Mouse (Mus musculus): ENCODE results near the gene Lamb3. TPM values are rescaled to one million over a fixed set of nuclear protein-coding genes. Genes with fewer than 3 reads are reported as not detected.

The Lamb3 gene
- total and polyA plus RNA-seq, 2 experiments: 1.6 to 2.0 TPM

DNA sequence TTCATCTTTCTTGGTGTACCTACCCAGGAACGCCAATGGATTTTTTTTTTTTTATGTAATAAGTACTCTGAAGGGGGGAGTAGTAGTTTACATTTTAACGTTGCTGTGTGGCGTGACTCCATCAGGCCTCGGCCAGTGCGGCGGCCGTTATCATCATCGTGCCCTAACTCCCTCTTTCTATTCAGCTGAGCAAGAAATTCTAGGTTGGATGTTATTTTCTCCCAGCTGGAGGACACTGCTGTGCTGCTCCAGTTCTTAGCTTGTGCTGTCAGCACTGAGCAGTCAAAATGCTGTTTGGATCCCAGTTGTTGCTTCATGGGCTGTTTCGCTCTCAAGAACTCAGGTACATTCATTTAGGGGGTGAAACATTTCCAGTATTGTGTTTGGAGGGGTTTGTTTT is 52.1 kb downstream of the Lamb3 start:
- Histone ChIP-seq H3K27me3 (ENCODE audit: control insufficient read depth, insufficient read depth, low read length) (no peaks in the 10 kb centered on the region), H3K79me2 (ENCODE audit: control insufficient read depth, insufficient read depth, low read length) (no peaks in the 10 kb centered on the region), H3K9ac (ENCODE audit: low read depth, low read length) (no peak overlapping the region), H3K4me1 (ENCODE audit: control insufficient read depth, insufficient read depth, low read length) (peaks cover 7% of the 10 kb centered on the region), H3K36me3 (ENCODE audit: control insufficient read depth, insufficient read depth, low read length) (no peaks in the 10 kb centered on the region), H3K27ac (replicated peaks; ENCODE audit: insufficient read depth, low read depth, low read length) (no peak overlapping the region), H3K4me3 (ENCODE audit: insufficient read depth, low read depth, low read length) (no peak overlapping the region)
- TF ChIP-seq POLR2A (IDR thresholded peaks at IDR 0.05; ENCODE audit: extremely low read depth, insufficient read depth, low read length) (no peak), CTCF (IDR thresholded peaks at IDR 0.05; ENCODE audit: low read depth, low read length) (no peak)
- WGBS: 87% methylated on average over 9 of the region's 9 CpGs
- DNase-seq (ENCODE audit: extremely low read depth, low read depth, low spot score): no peak

DNA sequence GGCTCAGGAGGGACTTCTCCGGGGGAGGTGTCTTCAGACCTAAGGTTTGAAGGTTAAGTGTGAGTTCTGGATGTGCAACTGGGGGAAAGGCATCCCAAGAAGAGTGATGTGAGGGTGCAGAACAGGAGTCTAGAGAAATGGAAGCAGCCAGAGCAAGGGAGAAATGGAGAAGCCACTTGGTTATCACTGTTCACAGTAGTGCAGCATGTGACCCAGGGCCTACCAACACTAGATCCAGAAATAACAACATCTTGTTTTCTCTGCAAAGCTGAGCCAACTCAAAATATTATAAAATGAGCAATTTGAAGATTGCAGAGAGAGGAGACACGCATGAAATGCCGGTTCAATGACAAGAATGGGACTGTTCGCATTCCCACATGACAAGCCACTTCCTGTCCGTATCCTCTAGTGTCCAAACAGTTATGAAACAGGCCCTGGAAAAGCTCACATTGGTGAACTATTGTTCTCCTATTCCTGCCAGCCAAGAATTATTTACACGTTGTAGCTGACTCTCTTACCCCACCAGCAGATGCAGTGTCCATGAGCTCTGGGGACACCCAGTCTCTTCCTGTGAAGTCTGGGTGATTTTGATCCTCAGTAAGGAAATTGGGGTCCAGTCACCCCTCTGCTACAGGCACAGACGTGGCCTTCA is 54.5 kb downstream of the Lamb3 start:
- peaks cover 7% of the 10 kb centered on the region for H3K4me1 ChIP-seq (ENCODE audit: control insufficient read depth, insufficient read depth, low read length)
- no peaks in the 10 kb centered on the region for H3K79me2 ChIP-seq (ENCODE audit: control insufficient read depth, insufficient read depth, low read length)
- H3K36me3 ChIP-seq (ENCODE audit: control insufficient read depth, insufficient read depth, low read length): no peaks in the 10 kb centered on the region
- H3K27ac ChIP-seq (replicated peaks; ENCODE audit: insufficient read depth, low read depth, low read length): peak overlapping the region; percentile 86
- no peak overlapping the region for H3K4me3 ChIP-seq (ENCODE audit: insufficient read depth, low read depth, low read length)
- H3K9ac ChIP-seq (ENCODE audit: low read depth, low read length): 0 out of 2 replicates have a peak overlapping the region, but pooled peaks have one; percentile 29
- TF ChIP-seq POLR2A (IDR thresholded peaks at IDR 0.05; ENCODE audit: extremely low read depth, insufficient read depth, low read length): no peak
- no peak for TF ChIP-seq CTCF (IDR thresholded peaks at IDR 0.05; ENCODE audit: low read depth, low read length)
- WGBS: 22% methylated on average over 7 of the region's 7 CpGs
- no peaks in the 10 kb centered on the region for H3K27me3 ChIP-seq (ENCODE audit: control insufficient read depth, insufficient read depth, low read length)
- DNase-seq (ENCODE audit: extremely low read depth, low read depth, low spot score): peak; percentile 89

- Histone ChIP-seq H3K4me3 (ENCODE audit: insufficient read depth, low read depth, low read length) (peak overlapping the region; percentile 3; the same call in 1 of the 2 replicates), H3K79me2 (ENCODE audit: control insufficient read depth, insufficient read depth, low read length) (no peaks in the 10 kb centered on the region), H3K27me3 (ENCODE audit: control insufficient read depth, insufficient read depth, low read length) (no peaks in the 10 kb centered on the region), H3K4me1 (ENCODE audit: control insufficient read depth, insufficient read depth, low read length) (peaks cover 7% of the 10 kb centered on the region), H3K9ac (ENCODE audit: low read depth, low read length) (peak overlapping the region; percentile 37; the same call in 1 of the 2 replicates), H3K36me3 (ENCODE audit: control insufficient read depth, insufficient read depth, low read length) (no peaks in the 10 kb centered on the region), H3K27ac (replicated peaks; ENCODE audit: insufficient read depth, low read depth, low read length) (peak overlapping the region; percentile 15)
- TF ChIP-seq CTCF (IDR thresholded peaks at IDR 0.05; ENCODE audit: low read depth, low read length) (no peak), POLR2A (IDR thresholded peaks at IDR 0.05; ENCODE audit: extremely low read depth, insufficient read depth, low read length) (no peak)
- WGBS: 88% methylated on average over 8 of the region's 8 CpGs
- DNase-seq (ENCODE audit: extremely low read depth, low read depth, low spot score): no peak
These were observed 55.8 kb downstream of the Lamb3 start for GRCm38 (mm10) chr1:193263026-193263907.

DNA sequence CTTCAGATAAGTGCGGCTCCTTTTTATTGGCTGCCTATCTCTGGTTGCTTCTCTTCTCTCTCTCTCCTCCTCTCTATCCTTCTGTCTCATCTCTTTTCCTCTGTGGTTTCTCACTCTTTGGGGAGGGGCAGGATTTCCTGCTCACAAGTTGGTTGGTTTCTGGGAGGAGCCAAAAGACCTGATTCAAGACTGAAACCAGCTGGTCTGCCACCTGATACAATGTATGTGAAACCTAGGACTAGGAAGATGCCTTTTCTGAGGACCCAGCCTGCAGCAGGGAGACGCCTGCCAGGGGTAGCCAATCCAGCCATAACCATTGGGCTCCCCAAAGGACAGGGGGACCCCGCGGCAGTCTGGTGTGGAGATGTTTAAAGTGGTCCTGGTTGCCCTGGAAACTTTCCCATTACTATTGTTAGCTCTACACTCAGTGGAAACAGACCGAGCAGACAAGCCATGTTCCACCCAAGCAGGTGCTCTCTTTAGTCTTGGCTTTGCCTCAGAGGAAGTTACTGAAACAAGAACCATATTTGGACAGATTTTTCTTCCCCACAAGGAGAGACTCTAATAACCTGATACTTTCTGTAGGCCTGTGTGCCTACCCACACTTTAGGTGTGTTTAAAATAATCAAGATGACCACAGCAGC is 56.6 kb downstream of the Lamb3 start, which contains the start of gene Hsd11b1:
Hsd11b1 (minus strand) TSS at position 121 of the 644 bp plus-strand sequence.
- H3K27ac ChIP-seq (replicated peaks; ENCODE audit: insufficient read depth, low read depth, low read length): peak within 1 kb of the TSS; percentile 15
- H3K36me3 ChIP-seq (ENCODE audit: control insufficient read depth, insufficient read depth, low read length): no peaks in the 10 kb centered on the region
- TF ChIP-seq POLR2A (IDR thresholded peaks at IDR 0.05; ENCODE audit: extremely low read depth, insufficient read depth, low read length) (no peak), CTCF (IDR thresholded peaks at IDR 0.05; ENCODE audit: low read depth, low read length) (no peak)
- DNase-seq (ENCODE audit: extremely low read depth, low read depth, low spot score): no peak
- H3K9ac ChIP-seq (ENCODE audit: low read depth, low read length): peak within 1 kb of the TSS; percentile 37; the same call in 1 of the 2 replicates
- H3K4me3 ChIP-seq (ENCODE audit: insufficient read depth, low read depth, low read length): peak within 1 kb of the TSS; percentile 3; the same call in 1 of the 2 replicates
- peaks cover 7% of the 10 kb centered on the region for H3K4me1 ChIP-seq (ENCODE audit: control insufficient read depth, insufficient read depth, low read length)
- no peaks in the 10 kb centered on the region for H3K27me3 ChIP-seq (ENCODE audit: control insufficient read depth, insufficient read depth, low read length)
- H3K79me2 ChIP-seq (ENCODE audit: control insufficient read depth, insufficient read depth, low read length): no peaks in the 10 kb centered on the region
- WGBS: 82% methylated on average over 5 of the region's 5 CpGs

DNA sequence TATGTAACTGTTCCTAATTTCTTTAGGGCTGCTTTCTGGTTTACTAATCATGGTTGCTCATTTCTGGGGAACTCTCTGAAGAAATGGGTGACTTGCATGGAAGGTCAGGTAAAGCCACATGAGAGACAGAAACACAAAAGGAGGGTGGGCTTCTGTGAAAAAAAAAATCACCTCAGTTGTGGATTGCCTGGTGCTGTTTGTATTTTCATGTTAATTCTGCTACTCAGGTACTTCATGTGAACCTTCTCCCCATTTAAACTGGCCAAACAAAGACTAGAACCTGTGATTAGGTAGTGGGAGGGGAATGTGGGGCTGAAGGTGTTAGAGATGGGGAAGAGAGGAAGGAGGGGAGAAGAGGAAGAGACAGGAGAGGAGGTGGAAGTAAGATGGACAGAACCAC is 58.2 kb downstream of the Lamb3 start:
- no peaks in the 10 kb centered on the region for H3K79me2 ChIP-seq (ENCODE audit: control insufficient read depth, insufficient read depth, low read length)
- no peaks in the 10 kb centered on the region for H3K36me3 ChIP-seq (ENCODE audit: control insufficient read depth, insufficient read depth, low read length)
- H3K4me1 ChIP-seq (ENCODE audit: control insufficient read depth, insufficient read depth, low read length): peaks cover 7% of the 10 kb centered on the region
- H3K9ac ChIP-seq (ENCODE audit: low read depth, low read length): no peak overlapping the region
- H3K4me3 ChIP-seq (ENCODE audit: insufficient read depth, low read depth, low read length): no peak overlapping the region
- H3K27me3 ChIP-seq (ENCODE audit: control insufficient read depth, insufficient read depth, low read length): no peaks in the 10 kb centered on the region
- TF ChIP-seq POLR2A (IDR thresholded peaks at IDR 0.05; ENCODE audit: extremely low read depth, insufficient read depth, low read length) (no peak), CTCF (IDR thresholded peaks at IDR 0.05; ENCODE audit: low read depth, low read length) (no peak)
- H3K27ac ChIP-seq (replicated peaks; ENCODE audit: insufficient read depth, low read depth, low read length): no peak overlapping the region
- DNase-seq (ENCODE audit: extremely low read depth, low read depth, low spot score): no peak

All from liver, adult 2 months (tissue).